Mouse (Mus musculus) liver, embryonic 16.5 days (tissue): ENCODE measurements around the gene Hdac5. TPM values are rescaled to one million over a fixed set of nuclear protein-coding genes. Genes with fewer than 3 reads are reported as not detected.

Source experiments
- ATAC-seq: fragments of 200-750 bp; cut with Nextera tagmentation; 2 replicates; pipeline ENCODE4 v1.8.0; 2017; ENCODE audit warnings: low read depth, mild to moderate bottlenecking, moderate number of reproducible peaks, moderate library complexity
- H3K27ac ChIP-seq: fragments of 300-500 bp; sonication (generic); 2 replicates; pipeline ENCODE4 v1.5.1; 2014; ENCODE audit warnings: mild to moderate bottlenecking, low read length
- H3K27me3 ChIP-seq: fragments of 300-500 bp; sonication (generic); 2 replicates; pipeline ENCODE4 v1.6.1; 2014; ENCODE audit warnings: low read depth, low read length, mixed read lengths; ENCODE audit not compliant: control insufficient read depth, insufficient read depth
- H3K36me3 ChIP-seq: fragments of 300-500 bp; sonication (generic); 2 replicates; pipeline ENCODE4 v1.6.1; 2014; ENCODE audit warnings: mild to moderate bottlenecking; ENCODE audit not compliant: control insufficient read depth, insufficient read depth
- H3K4me1 ChIP-seq: fragments of 300-500 bp; sonication (generic); 2 replicates; pipeline ENCODE4 v1.6.1; 2014; ENCODE audit warnings: low read depth, low read length, mixed read lengths; ENCODE audit not compliant: control insufficient read depth
- H3K4me2 ChIP-seq: fragments of 300-500 bp; sonication (generic); 2 replicates; pipeline ENCODE4 v1.6.1; 2014; ENCODE audit warnings: low read depth, low read length, mixed read lengths
- H3K4me3 ChIP-seq: fragments of 300-500 bp; sonication (generic); 2 replicates; pipeline ENCODE4 v1.5.1; 2014; ENCODE audit warnings: low read depth, mild to moderate bottlenecking, low read length
- H3K9ac ChIP-seq: fragments of 300-500 bp; sonication (generic); 2 replicates; pipeline ENCODE4 v1.6.1; 2014; ENCODE audit warnings: low read depth, low read length
- H3K9me3 ChIP-seq: fragments of 300-500 bp; sonication (generic); replicated peaks from 2 replicates; pipeline ENCODE4 v1.6.1; 2016; ENCODE audit warnings: low read length; ENCODE audit not compliant: control insufficient read depth
- WGBS: fragments of 180-500 bp; shearing (Covaris S2); extraction: QIAGEN DNeasy Blood & Tissue Kit; methylation state at CpG from one replicate; pipeline ENCODE4 v1.1.7; 2014; ENCODE audit not compliant: insufficient replicate concordance; 5-methylcytosine and 5-hydroxymethylcytosine counted together
- polyA plus RNA-seq: library from polyadenylated mRNA; unstranded; fragments of >200 nt; fragmentation: Nextera tagmentation; extraction: Ambion mirVana; gene quantifications from 2 replicates; pipeline ENCODE4 v1.2.1, GENCODE M21; 2015

The Hdac5 gene
- polyA plus RNA-seq, 1 experiment from 2014 or later, result 20.4 TPM

GRCm38 (mm10) chr11:102214430-102215156 lies 15.4 kb downstream of the Hdac5 start:
- no peak overlapping the region for H3K4me2 ChIP-seq
- WGBS, result 45% methylated on average over 10 of the region's 10 CpGs
- peaks cover 49% of the 10 kb centered on the region for H3K4me1 ChIP-seq
- no peaks in the 10 kb centered on the region for H3K36me3 ChIP-seq
- no peaks in the 10 kb centered on the region for H3K9me3 ChIP-seq
- 0 out of 2 replicates have a peak overlapping the region, but pooled peaks have one; percentile 3 for H3K27ac ChIP-seq
- H3K4me3 ChIP-seq, result no peak overlapping the region
- no peak for ATAC-seq
- H3K27me3 ChIP-seq, result no peaks in the 10 kb centered on the region
- no peak overlapping the region for H3K9ac ChIP-seq

GRCm38 (mm10) chr11:102211936-102212341 lies 18.0 kb downstream of the Hdac5 start:
- no peak overlapping the region for H3K4me2 ChIP-seq
- peaks cover 37% of the 10 kb centered on the region for H3K4me1 ChIP-seq
- no peak overlapping the region for H3K4me3 ChIP-seq
- no peaks in the 10 kb centered on the region for H3K27me3 ChIP-seq
- H3K27ac ChIP-seq, result no peak overlapping the region
- no peaks in the 10 kb centered on the region for H3K36me3 ChIP-seq
- no peaks in the 10 kb centered on the region for H3K9me3 ChIP-seq
- no peak for ATAC-seq
- H3K9ac ChIP-seq, result no peak overlapping the region
- WGBS, result 78% methylated on average over 18 of the region's 18 CpGs

DNA sequence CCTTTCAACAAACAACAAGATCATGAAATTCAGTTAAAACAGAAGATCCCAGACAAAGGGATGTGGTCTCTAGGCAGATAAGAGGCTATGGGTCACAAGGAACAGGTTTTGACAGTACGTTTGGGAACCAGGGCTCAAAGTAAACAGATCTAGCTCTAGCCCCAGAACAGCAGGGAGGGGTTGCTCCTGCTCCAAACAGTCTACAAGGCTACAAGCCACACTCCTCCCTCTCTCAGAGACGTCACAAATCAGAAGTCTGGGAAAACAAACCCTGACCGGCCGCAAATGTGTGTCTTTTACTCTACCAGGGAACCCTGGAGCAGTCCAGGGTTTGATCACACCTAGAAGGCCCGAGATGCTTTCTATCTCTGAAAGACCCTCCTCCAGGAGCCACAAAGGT lies 19.0 kb downstream of the Hdac5 start:
- H3K27ac ChIP-seq, result no peak overlapping the region
- no peak for ATAC-seq
- no peaks in the 10 kb centered on the region for H3K9me3 ChIP-seq
- no peaks in the 10 kb centered on the region for H3K27me3 ChIP-seq
- no peak overlapping the region for H3K4me2 ChIP-seq
- H3K4me3 ChIP-seq, result no peak overlapping the region
- H3K4me1 ChIP-seq, result peaks cover 35% of the 10 kb centered on the region
- H3K36me3 ChIP-seq, result no peaks in the 10 kb centered on the region
- H3K9ac ChIP-seq, result no peak overlapping the region
- 48% methylated on average over 5 of the region's 5 CpGs for WGBS

- Histone ChIP-seq H3K4me1 (peaks cover 35% of the 10 kb centered on the region), H3K9me3 (no peaks in the 10 kb centered on the region), H3K4me2 (no peak overlapping the region), H3K27ac (no peak overlapping the region), H3K4me3 (no peak overlapping the region), H3K36me3 (no peaks in the 10 kb centered on the region), H3K27me3 (no peaks in the 10 kb centered on the region), H3K9ac (no peak overlapping the region)
- no peak for ATAC-seq
- WGBS, result 33% methylated on average over 3 of the region's 3 CpGs
These were observed 19.8 kb downstream of the Hdac5 start for GRCm38 (mm10) chr11:102210185-102210584.

GRCm38 (mm10) chr11:102209742-102210141 lies 20.2 kb downstream of the Hdac5 start:
- no peak for ATAC-seq
- no peak overlapping the region for H3K4me2 ChIP-seq
- H3K36me3 ChIP-seq, result no peaks in the 10 kb centered on the region
- WGBS, result 3% methylated on average over 2 of the region's 2 CpGs
- no peaks in the 10 kb centered on the region for H3K27me3 ChIP-seq
- H3K4me1 ChIP-seq, result peaks cover 30% of the 10 kb centered on the region
- H3K27ac ChIP-seq, result no peak overlapping the region
- H3K9me3 ChIP-seq, result no peaks in the 10 kb centered on the region
- no peak overlapping the region for H3K9ac ChIP-seq
- no peak overlapping the region for H3K4me3 ChIP-seq

GRCm38 (mm10) chr11:102208846-102209245 lies 21.1 kb downstream of the Hdac5 start:
- H3K27me3 ChIP-seq, result no peaks in the 10 kb centered on the region
- no peaks in the 10 kb centered on the region for H3K9me3 ChIP-seq
- no peak for ATAC-seq
- no peaks in the 10 kb centered on the region; the same call in 1 of the 2 replicates for H3K36me3 ChIP-seq
- H3K27ac ChIP-seq, result no peak overlapping the region
- H3K4me3 ChIP-seq, result no peak overlapping the region
- 8% methylated on average over 3 of the region's 4 CpGs for WGBS
- H3K4me1 ChIP-seq, result peaks cover 22% of the 10 kb centered on the region
- no peak overlapping the region for H3K9ac ChIP-seq
- no peak overlapping the region for H3K4me2 ChIP-seq

DNA sequence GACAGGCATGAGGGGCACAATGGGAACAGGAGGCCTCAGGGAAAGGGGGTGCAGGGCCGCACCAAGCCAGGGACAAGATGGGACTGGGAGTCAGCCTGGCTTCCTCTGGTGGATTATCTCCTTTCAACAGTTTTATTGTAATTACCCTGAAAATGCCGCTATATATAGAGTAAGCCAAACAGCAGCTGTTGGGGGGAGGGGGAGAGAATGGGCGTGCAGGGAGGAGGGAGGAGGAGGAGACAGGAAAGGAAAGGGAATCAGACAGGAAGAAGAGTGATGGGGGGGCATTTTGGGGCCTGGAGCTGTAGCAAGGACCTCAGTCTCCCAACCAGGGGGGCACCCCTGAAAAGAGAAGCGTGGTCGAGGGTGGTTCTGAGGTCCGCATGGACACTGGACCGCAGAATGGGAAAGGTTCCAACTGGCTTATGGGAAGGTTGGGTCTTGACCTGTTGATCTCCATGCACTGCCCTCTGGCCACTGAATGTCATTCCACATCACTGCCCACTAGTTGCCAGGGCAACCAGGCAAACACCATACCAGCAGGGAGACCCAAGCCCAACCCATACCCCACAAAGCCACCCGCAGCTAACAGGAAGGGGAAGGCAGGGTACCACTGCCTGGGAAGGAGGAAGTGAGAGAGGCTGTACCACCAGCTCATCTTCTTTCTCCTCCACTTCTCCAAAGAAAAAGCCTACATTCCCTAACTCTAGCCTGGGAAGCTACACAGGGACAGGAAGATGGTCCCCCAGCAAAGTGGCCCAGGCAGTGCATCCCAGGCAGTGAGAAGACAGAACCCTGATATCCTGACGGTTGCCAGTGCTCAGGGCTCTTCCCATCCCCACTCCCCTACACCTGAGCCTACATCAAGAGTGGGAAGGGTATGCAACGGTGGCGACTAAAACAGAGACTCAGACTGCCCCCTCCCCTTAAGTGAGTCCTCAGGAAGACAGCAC lies 21.9 kb downstream of the Hdac5 start:
- peaks cover 17% of the 10 kb centered on the region for H3K4me1 ChIP-seq
- H3K27me3 ChIP-seq, result no peaks in the 10 kb centered on the region
- H3K4me2 ChIP-seq, result no peak overlapping the region
- ATAC-seq, result 0 out of 2 replicates have a peak, but pooled peaks have one; percentile 20
- H3K9me3 ChIP-seq, result no peaks in the 10 kb centered on the region
- no peak overlapping the region for H3K9ac ChIP-seq
- H3K4me3 ChIP-seq, result no peak overlapping the region
- H3K27ac ChIP-seq, result no peak overlapping the region
- H3K36me3 ChIP-seq, result no peaks in the 10 kb centered on the region; the same call in 1 of the 2 replicates
- 33% methylated on average over 11 of the region's 11 CpGs for WGBS

- no peak overlapping the region for H3K4me3 ChIP-seq
- no peak for ATAC-seq
These were observed 23.5 kb downstream of the Hdac5 start for GRCm38 (mm10) chr11:102206481-102206880.

More at GRCm38 (mm10) chr11:102206481-102206880, 23.5 kb downstream of the Hdac5 start:
- H3K9me3 ChIP-seq, result no peaks in the 10 kb centered on the region
- H3K4me1 ChIP-seq, result peaks cover 16% of the 10 kb centered on the region
- no peak overlapping the region for H3K4me2 ChIP-seq
- 79% methylated on average over 30 of the region's 30 CpGs for WGBS
- H3K9ac ChIP-seq, result no peak overlapping the region
- H3K27ac ChIP-seq, result no peak overlapping the region
- H3K36me3 ChIP-seq, result no peaks in the 10 kb centered on the region; the same call in 1 of the 2 replicates
- H3K27me3 ChIP-seq, result no peaks in the 10 kb centered on the region
